Mouse (Mus musculus): ENCODE measurements around the gene Ralgps1.
A peak's percentile ranks its signal among the peaks of the same experiment; 100 is the strongest.

Ralgps1 gene

DNA sequence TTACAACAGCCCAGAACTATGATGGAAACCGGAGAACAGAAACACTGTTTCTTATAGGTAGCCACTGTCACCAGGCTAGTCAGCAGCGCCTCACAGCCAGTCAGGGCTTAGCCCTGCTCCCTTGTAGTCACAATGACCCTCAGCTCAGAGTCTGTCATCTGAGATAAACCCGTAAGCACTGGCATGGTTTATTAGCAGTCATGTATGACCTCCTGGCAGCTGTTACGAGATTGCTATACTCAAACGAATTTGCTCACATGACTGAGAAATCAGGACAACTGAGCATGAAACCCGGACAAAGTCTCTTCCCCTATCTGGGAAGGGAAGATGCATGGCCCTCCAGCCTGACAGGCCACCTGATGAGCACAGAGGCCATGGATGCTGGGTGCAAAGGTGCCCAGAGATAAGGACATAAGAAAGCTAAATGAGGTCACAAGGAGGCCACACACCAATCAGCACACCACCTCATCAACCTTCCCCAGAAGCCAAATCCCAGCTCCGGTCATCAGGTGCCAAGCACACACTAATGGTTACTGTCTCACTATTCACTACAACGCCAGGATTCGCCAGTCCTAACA is 10.1 kb downstream of the Ralgps1 start:
- no peak for DNase-seq (ENCODE audit: low spot score)

GRCm38 (mm10) chr2:33360564-33360963 is 10.7 kb downstream of the Ralgps1 start:
- DNase-seq (ENCODE audit: low spot score) = no peak

DNA sequence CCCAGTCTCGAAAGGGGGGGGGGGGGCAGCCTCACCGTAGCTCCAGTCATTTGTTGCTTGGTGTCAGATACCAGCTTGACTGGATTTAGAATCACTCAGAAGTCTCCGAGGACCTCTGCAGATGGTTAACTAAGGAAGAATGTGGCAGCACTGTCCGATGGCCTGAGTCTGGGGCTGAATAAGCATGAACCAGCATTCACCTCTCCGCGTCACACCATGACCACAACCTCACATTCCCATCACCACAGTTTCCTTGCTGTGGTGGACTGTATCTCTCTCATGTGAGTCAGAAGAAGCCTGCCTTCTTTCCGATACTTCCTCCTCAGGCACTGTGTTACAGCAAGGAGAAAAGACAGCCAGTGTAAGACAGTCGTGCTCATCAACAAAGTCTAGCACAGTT is 12.1 kb downstream of the Ralgps1 start:
- no peak for DNase-seq (ENCODE audit: low spot score)

DNA sequence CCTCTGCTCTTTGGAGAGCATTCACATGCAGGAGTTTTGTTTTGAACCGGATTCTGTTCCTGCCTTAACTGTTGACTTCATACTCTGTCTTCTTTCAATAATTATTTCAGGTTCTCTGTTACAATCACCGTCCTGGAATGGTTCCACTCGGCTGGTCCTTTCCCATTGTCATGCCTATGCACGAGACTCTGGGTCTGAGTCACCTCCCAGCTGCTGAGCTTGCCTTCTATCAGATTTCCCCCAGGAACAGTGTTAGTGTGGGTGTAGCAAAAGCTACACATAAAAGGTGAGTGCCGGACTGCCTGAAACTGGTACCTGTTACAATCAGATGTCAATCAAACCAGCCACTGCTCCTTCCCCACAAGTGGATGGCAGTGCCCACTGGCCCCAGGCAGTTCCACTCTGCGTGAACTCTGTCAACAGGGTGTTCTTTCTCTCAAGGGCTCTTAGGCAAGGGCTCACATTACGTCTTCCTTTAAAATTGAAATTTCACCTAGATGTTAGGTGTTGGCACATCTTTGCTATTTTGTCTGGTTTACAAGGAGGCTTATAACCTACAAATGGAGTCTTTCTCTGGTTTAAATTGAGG is 13.9 kb downstream of the Ralgps1 start:
- DNase-seq (ENCODE audit: low spot score) = no peak

DNA sequence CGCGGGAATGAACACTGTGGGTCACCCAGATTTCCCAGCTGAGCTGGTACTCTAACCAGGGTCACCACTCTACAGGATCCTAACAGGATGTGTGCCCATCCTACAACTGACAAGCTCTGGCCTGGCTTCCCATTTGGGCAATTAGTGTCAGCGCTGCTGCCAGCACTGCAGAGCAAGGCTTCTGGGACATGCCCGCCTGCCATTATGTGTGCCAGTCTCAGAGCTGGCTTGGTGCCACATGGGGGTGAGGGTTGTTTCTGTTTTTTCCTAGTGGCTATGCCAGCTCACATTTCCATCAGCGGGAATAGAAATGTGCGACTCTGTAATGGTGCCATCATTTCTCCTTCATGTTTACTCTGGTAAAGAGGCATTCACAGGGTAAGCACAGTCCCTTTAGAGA is 15.7 kb downstream of the Ralgps1 start:
- DNase-seq (ENCODE audit: low spot score) = no peak

- DNase-seq (ENCODE audit: low spot score) = no peak
Observed at GRCm38 (mm10) chr2:33353432-33353831, 17.9 kb downstream of the Ralgps1 start.

- no peak for DNase-seq (ENCODE audit: low spot score)
Observed at GRCm38 (mm10) chr2:33351449-33351848, 19.8 kb downstream of the Ralgps1 start.

GRCm38 (mm10) chr2:33350921-33351320 is 20.4 kb downstream of the Ralgps1 start:
- no peak for DNase-seq (ENCODE audit: low spot score)

DNA sequence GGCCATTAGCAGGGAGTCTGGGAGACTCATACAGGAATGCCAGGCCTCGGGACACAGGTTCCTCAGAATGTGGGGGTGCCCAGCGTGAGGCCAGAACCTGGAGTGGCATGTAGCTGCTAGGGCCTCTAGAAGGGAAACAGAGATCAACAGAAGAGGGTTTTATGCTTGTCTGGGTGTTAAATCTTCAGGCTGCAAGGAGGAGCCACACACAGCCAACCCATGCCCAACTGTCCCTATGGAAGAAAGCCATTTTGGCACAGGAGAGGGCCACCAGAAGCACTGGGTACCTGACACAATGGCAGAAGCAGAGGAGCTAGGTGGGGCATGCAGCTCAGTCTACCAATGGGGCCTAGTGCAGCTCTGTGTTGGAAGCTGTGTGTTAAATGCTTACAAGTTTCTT is 21.7 kb downstream of the Ralgps1 start:
- DNase-seq (ENCODE audit: low spot score) = no peak

- peak; percentile 89 for DNase-seq (ENCODE audit: low spot score)
Observed at GRCm38 (mm10) chr2:33349081-33349480, 22.2 kb downstream of the Ralgps1 start.

GRCm38 (mm10) chr2:33348260-33348659 is 23.0 kb downstream of the Ralgps1 start:
- no peak for DNase-seq (ENCODE audit: low spot score)

GRCm38 (mm10) chr2:33347607-33348006 is 23.7 kb downstream of the Ralgps1 start:
- DNase-seq (ENCODE audit: low spot score) = peak; percentile 73

- DNase-seq (ENCODE audit: low spot score) = no peak
Observed at GRCm38 (mm10) chr2:33346749-33347148, 24.5 kb downstream of the Ralgps1 start.

- no peak for DNase-seq (ENCODE audit: low spot score)
Observed at GRCm38 (mm10) chr2:33345956-33346355, 25.3 kb downstream of the Ralgps1 start.

GRCm38 (mm10) chr2:33345475-33345874 is 25.8 kb downstream of the Ralgps1 start:
- DNase-seq (ENCODE audit: low spot score) = no peak

DNA sequence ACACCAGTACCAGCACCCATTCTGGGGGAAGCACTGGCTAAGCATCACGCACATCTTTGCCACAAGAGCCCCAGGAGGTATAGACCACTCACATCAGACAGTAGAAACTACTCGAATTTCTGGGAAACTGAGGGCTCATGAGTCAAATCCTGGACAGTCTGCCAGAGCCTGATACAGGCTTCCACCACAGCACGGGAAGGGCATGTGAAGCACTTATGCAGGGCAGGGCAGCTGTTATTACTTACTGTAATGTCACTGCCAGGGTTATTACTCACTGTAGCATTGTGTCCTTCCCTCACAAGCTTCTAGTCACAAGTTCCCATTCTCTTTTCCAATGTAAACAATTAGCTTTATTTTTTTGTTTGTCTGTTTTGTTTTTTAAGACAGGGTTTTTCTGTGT is 27.9 kb downstream of the Ralgps1 start:
- no peak for DNase-seq (ENCODE audit: low spot score)

GRCm38 (mm10) chr2:33342148-33342547 is 29.1 kb downstream of the Ralgps1 start:
- no peak for DNase-seq (ENCODE audit: low spot score)

GRCm38 (mm10) chr2:33335789-33336188 is 35.5 kb downstream of the Ralgps1 start:
- DNase-seq (ENCODE audit: low spot score) = no peak

- DNase-seq (ENCODE audit: low spot score) = no peak
Observed at GRCm38 (mm10) chr2:33329622-33330021, 41.7 kb downstream of the Ralgps1 start.

GRCm38 (mm10) chr2:33328941-33329340 is 42.3 kb downstream of the Ralgps1 start:
- peak; percentile 72 for DNase-seq (ENCODE audit: low spot score)

DNA sequence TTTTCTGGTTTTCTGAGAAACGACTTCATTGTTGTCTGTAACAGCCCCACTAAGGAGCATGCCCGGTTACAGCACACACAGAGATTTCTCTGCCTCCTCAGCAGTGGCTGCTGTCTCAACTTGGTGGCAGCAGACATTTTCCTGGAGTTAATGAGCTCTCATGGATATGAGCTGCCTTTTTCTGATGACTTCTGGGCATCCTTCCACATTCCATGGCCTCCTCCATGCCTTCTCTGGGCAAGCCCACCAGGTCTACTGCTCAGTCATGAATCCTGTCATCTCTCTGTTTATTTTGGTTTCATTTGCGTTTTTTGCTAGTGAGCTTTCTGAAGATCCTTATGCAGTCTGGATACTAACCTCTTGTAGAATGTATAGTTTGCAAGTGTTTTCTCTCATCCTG is 45.9 kb downstream of the Ralgps1 start:
- DNase-seq (ENCODE audit: low spot score) = no peak

- DNase-seq (ENCODE audit: low spot score) = no peak
Observed at GRCm38 (mm10) chr2:33323799-33324595, 47.3 kb downstream of the Ralgps1 start.

DNA sequence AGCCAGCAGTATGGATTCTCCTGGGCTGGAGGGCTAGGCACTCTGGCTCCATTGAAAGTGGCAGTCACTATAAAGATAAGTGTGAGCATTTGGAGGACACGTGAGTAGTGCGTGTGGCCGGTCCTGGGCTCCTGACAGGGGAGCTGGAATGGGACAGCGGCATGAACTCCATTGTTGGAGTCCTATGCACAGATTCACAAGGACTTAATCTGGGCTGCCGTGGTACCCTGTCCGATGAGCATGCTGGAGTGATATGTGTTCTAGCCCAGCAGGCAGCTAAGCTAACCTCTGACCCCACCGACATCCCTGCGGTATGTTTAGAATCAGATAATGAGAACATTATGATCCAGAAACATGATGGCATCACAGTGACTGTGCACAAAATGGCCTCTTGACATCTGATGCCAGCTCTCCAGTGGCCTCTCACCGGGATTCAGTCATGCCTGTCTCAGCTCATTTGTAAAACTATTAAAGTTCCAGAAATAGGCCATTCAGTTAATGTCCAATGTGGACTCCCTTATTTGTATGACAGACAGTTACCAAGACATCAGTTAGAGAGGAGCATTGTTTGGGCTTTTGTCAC is 48.2 kb downstream of the Ralgps1 start:
- DNase-seq (ENCODE audit: low spot score) = peak; percentile 35
